Mouse (Mus musculus): ENCODE measurements at regions not wholly inside any gene's neighbourhood (a gene's known extent, or its start where the extent isn't known, plus 50 kb on each side); places are given as distances from the start of the nearest gene placed in this dataset.

DNA sequence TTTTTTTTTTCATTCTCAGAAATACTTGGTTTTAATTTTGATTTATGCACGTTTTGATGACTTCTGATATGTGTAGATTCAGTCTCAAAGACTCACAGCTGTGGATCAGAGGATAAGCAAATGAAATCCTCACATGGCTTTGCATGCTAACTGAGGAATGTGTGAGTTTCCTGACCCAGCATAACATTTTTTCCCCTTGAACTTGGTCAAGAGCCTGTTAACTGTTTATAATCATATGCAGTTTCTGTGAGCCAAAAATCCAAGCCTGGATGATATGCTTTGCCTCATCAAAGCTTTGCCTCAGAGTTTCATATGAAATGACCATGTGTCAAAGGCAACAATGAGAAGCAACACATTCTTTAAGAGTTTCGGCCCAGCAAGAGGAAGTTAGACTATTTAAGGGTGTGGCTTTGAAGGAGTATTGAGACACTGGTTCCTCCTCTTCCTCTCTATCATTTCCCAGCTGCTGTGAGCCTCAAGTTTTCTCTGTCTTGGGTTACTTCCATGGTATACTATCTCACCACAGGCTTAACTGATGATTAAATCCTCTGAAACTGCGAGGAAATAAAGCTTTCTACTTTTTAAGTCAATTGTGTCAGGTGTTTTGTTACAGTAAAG, 117.9 kb downstream of the Snx18 start:
- WGBS = 77% methylated on average over 3 of the region's 3 CpGs
- H3K9me3 ChIP-seq = no peaks in the 10 kb centered on the region
- no peaks in the 10 kb centered on the region for H3K27me3 ChIP-seq (replicated peaks)
- H3K27ac ChIP-seq = no peak overlapping the region
- no peaks in the 10 kb centered on the region for H3K4me1 ChIP-seq
- H3K9ac ChIP-seq = no peak overlapping the region
- H3K36me3 ChIP-seq (replicated peaks) = no peaks in the 10 kb centered on the region
- no peak overlapping the region for H3K4me3 ChIP-seq
- H3K4me2 ChIP-seq = no peak overlapping the region
- no peak for ATAC-seq (replicated peaks)

DNA sequence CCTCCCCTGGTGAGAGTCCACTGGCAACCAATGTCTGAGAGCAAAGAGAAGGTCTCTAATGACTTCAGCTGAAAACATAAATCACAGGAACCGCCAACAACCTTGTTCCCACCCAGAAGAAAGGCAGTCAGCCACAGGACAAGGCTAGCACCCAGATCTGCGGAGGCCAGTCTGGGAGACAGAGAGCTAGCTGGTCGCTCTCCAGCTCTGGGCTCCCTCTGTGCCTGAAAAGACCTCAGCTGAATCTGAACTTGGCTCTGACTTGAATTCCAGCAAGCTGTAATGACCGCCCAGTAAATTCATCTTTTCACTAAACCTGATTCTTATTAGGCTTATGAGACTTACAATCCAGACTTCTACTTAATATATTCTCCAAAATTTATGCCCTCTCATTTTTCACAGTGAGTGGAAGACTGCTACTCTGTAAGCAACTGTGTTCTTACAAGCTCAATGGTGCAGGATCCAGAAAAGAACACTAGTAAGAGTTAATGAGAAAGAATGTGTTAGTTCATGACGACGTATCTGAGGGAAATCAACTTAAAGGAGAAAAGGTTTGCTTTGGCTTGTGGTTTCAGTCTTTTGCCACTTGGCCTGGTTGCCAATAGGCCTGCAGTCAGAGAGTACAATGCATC, 119.2 kb downstream of the Snx18 start:
- Histone ChIP-seq H3K4me3 (no peak overlapping the region), H3K36me3 (replicated peaks) (no peaks in the 10 kb centered on the region), H3K27ac (no peak overlapping the region), H3K9me3 (no peaks in the 10 kb centered on the region), H3K4me1 (no peaks in the 10 kb centered on the region), H3K4me2 (no peak overlapping the region), H3K9ac (no peak overlapping the region), H3K27me3 (replicated peaks) (no peaks in the 10 kb centered on the region)
- 93% methylated on average over 6 of the region's 6 CpGs for WGBS
- no peak for ATAC-seq (replicated peaks)

DNA sequence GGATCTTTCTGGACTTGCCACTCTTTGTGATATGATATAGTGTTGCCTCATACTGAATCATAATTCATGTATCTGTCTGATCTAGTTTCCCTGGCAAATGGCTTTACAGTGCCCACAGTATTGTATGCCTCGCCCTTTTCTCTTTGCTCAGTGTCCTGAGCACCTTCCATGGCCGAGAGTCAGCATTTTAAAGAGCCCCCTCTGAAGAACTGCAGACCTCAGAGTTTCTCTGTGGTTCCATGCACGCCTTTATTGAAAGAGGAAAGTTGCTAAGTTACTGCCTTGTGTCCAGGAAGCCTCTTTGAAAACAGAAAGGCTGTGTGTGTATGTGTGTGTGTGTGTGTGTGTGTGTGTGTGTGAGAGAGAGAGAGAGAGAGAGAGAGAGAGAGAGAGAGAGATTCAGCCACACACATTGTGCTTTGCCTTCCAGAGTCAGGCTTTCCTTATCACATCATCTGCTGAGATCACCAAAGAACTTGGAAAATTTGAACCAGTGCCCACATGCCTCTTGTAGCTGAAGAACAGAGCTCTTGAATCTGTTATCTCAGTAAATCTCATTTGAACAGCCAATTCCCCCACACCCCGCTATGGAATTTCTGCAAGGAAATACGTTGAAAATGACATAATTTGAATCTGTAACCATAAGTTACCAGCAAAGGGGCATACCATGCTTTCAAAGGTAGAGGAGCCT, 122.6 kb downstream of the Snx18 start:
- Histone ChIP-seq H3K4me3 (no peak overlapping the region), H3K36me3 (replicated peaks) (no peaks in the 10 kb centered on the region), H3K9me3 (no peaks in the 10 kb centered on the region), H3K27me3 (replicated peaks) (no peaks in the 10 kb centered on the region), H3K4me1 (no peaks in the 10 kb centered on the region), H3K4me2 (no peak overlapping the region), H3K27ac (no peak overlapping the region), H3K9ac (no peak overlapping the region)
- ATAC-seq (replicated peaks) = no peak
- 60% methylated on average over 5 of the region's 5 CpGs for WGBS

- no peak overlapping the region for H3K4me2 ChIP-seq
- no peak overlapping the region for H3K9ac ChIP-seq
- H3K4me1 ChIP-seq = no peaks in the 10 kb centered on the region
- ATAC-seq (replicated peaks) = no peak
- no peak overlapping the region for H3K27ac ChIP-seq
- no peaks in the 10 kb centered on the region for H3K36me3 ChIP-seq (replicated peaks)
- H3K27me3 ChIP-seq (replicated peaks) = no peaks in the 10 kb centered on the region
- WGBS = 93% methylated on average over 3 of the region's 3 CpGs
- H3K9me3 ChIP-seq = no peaks in the 10 kb centered on the region
- no peak overlapping the region for H3K4me3 ChIP-seq
These were observed 123.2 kb downstream of the Snx18 start for GRCm38 (mm10) chr13:113495136-113495535.

- H3K27ac ChIP-seq = no peak overlapping the region
- H3K36me3 ChIP-seq (replicated peaks) = no peaks in the 10 kb centered on the region
- no peak overlapping the region for H3K4me2 ChIP-seq
- no peak overlapping the region for H3K9ac ChIP-seq
- no peak for ATAC-seq (replicated peaks)
- H3K4me1 ChIP-seq = no peaks in the 10 kb centered on the region
- H3K27me3 ChIP-seq (replicated peaks) = no peaks in the 10 kb centered on the region
- no peaks in the 10 kb centered on the region for H3K9me3 ChIP-seq
- H3K4me3 ChIP-seq = no peak overlapping the region
- WGBS = 91% methylated on average over 5 of the region's 5 CpGs
These were observed 123.7 kb downstream of the Snx18 start for GRCm38 (mm10) chr13:113494688-113495087.

GRCm38 (mm10) chr13:113489951-113490822, 128.2 kb downstream of the Snx18 start:
- H3K9ac ChIP-seq = no peak overlapping the region
- H3K4me2 ChIP-seq = no peak overlapping the region
- no peaks in the 10 kb centered on the region for H3K9me3 ChIP-seq
- ATAC-seq (replicated peaks) = no peak
- H3K27ac ChIP-seq = no peak overlapping the region
- H3K36me3 ChIP-seq (replicated peaks) = no peaks in the 10 kb centered on the region
- H3K27me3 ChIP-seq (replicated peaks) = no peaks in the 10 kb centered on the region
- H3K4me3 ChIP-seq = no peak overlapping the region
- H3K4me1 ChIP-seq = no peaks in the 10 kb centered on the region
- WGBS = 87% methylated on average over 6 of the region's 6 CpGs

- ATAC-seq (replicated peaks) = no peak
- H3K4me1 ChIP-seq = no peaks in the 10 kb centered on the region
- no peak overlapping the region for H3K4me2 ChIP-seq
- H3K27ac ChIP-seq = no peak overlapping the region
- H3K4me3 ChIP-seq = no peak overlapping the region
- no peak overlapping the region for H3K9ac ChIP-seq
- H3K27me3 ChIP-seq (replicated peaks) = no peaks in the 10 kb centered on the region
- no peaks in the 10 kb centered on the region for H3K9me3 ChIP-seq
- H3K36me3 ChIP-seq (replicated peaks) = no peaks in the 10 kb centered on the region
- WGBS = 83% methylated on average over 6 of the region's 6 CpGs
These were observed 131.9 kb downstream of the Snx18 start for GRCm38 (mm10) chr13:113486368-113486955.

- Histone ChIP-seq H3K9me3 (no peaks in the 10 kb centered on the region), H3K27me3 (replicated peaks) (no peaks in the 10 kb centered on the region), H3K36me3 (replicated peaks) (no peaks in the 10 kb centered on the region), H3K27ac (no peak overlapping the region), H3K4me2 (no peak overlapping the region), H3K9ac (no peak overlapping the region), H3K4me3 (no peak overlapping the region), H3K4me1 (no peaks in the 10 kb centered on the region)
- ATAC-seq (replicated peaks) = no peak
- 94% methylated on average over 7 of the region's 7 CpGs for WGBS
These were observed 132.9 kb downstream of the Snx18 start for GRCm38 (mm10) chr13:113485511-113485910.

DNA sequence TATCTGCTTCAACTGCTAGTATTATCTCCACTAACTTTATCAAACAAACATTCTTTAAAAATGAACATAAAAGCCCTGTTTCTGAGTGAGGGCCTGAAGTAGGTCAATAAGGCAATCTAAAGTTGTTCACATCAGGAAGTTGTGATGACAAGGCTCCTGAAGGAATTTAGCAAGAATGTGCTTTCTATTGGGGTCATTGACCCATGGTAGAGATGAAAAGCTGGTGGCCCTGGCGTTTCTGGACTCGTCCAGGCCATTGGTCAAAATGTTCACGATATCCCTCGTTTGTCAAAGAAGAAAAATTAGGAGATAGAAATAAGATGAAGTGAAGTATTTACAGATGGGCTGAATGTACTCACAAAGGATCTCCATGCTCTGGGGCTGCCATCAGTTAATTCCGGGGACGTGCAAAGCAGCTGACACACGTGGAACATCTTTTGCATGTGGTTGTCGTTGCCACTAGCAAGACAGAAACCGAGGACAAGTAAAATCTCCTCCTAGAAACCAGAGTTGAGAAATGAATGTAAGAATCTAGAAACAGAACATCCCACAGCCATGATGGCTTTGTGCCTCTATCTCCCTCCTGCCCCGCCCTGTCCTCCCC, 134.1 kb downstream of the Snx18 start:
- no peaks in the 10 kb centered on the region for H3K36me3 ChIP-seq (replicated peaks)
- H3K9me3 ChIP-seq = no peaks in the 10 kb centered on the region
- no peaks in the 10 kb centered on the region for H3K27me3 ChIP-seq (replicated peaks)
- 86% methylated on average over 10 of the region's 10 CpGs for WGBS
- H3K4me3 ChIP-seq = no peak overlapping the region
- H3K4me2 ChIP-seq = no peak overlapping the region
- H3K27ac ChIP-seq = no peak overlapping the region
- no peaks in the 10 kb centered on the region for H3K4me1 ChIP-seq
- H3K9ac ChIP-seq = no peak overlapping the region
- no peak for ATAC-seq (replicated peaks)

GRCm38 (mm10) chr13:113482911-113483310, 135.5 kb downstream of the Snx18 start:
- no peak overlapping the region for H3K27ac ChIP-seq
- H3K4me1 ChIP-seq = no peaks in the 10 kb centered on the region
- ATAC-seq (replicated peaks) = no peak
- H3K36me3 ChIP-seq (replicated peaks) = no peaks in the 10 kb centered on the region
- no peak overlapping the region for H3K4me2 ChIP-seq
- H3K9ac ChIP-seq = no peak overlapping the region
- H3K27me3 ChIP-seq (replicated peaks) = no peaks in the 10 kb centered on the region
- H3K4me3 ChIP-seq = no peak overlapping the region
- 81% methylated on average over 1 of the region's 1 CpGs for whole genome bisulfite sequencing
- H3K9me3 ChIP-seq = no peaks in the 10 kb centered on the region

DNA sequence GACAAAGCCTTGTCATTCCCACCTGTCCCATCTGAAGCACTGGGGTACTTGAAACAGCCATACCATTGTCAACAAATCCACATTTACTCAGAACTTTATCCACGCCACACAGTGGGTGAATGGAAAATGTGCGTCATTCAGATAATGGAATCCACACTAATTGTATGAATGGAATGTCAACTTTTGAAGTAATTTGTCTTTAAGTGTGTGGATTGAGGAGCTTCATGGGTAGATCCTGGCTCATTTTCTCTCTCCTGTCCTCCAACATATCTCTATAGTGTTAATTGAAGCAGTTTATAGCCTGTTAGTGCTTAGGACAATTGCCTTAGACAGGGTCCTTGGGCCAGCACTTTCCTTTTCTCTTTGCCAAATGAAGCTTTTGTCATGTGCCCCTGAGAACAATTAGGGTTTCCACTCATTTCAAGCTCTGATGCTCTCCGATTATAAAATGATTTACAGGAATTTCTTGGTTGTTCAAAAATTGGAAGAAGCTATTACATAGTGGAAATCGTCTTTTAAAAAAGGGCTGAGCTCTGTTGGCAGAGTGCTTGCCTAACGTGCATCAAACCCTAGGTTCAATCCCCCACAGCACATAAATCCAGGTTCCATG, 140.4 kb downstream of the Snx18 start:
- no peak overlapping the region for H3K27ac ChIP-seq
- H3K4me2 ChIP-seq = no peak overlapping the region
- no peak overlapping the region for H3K4me3 ChIP-seq
- no peaks in the 10 kb centered on the region for H3K36me3 ChIP-seq (replicated peaks)
- no peak for ATAC-seq (replicated peaks)
- H3K9ac ChIP-seq = no peak overlapping the region
- H3K4me1 ChIP-seq = no peaks in the 10 kb centered on the region
- no peaks in the 10 kb centered on the region for H3K27me3 ChIP-seq (replicated peaks)
- 65% methylated on average over 5 of the region's 5 CpGs for WGBS
- H3K9me3 ChIP-seq = no peaks in the 10 kb centered on the region

All from midbrain, embryonic 15.5 days (tissue).